Mouse (Mus musculus) left cerebral cortex, adult 2 months (tissue): ENCODE measurements around the gene Sycp2. TPM values are rescaled to one million over a fixed set of nuclear protein-coding genes. Genes with fewer than 3 reads are reported as not detected.

ENCODE experiments used
- DNase-seq, 2 experiments: peaks; one replicate each; pipeline ENCODE4 v3.0.0; 2021 to 2022; ENCODE audit warnings: low spot score in 2 of 2, mixed read lengths in 1 of 2; ENCODE audit errors: extremely low spot score in 1 of 2
- H3K27ac ChIP-seq: fragments of 200-600 bp; 2 replicates; pipeline ENCODE4 v1.8.1; 2022
- H3K4me3 ChIP-seq: fragments of 200-600 bp; 2 replicates; pipeline ENCODE4 v1.8.1; 2022
- CTCF ChIP-seq: fragments of 200-600 bp; IDR thresholded peaks from 2 replicates; pipeline ENCODE4 v1.8.1; 2022; ENCODE audit warnings: antibody characterized with exemption, mild to moderate bottlenecking, moderate library complexity
- intact Hi-C: fragments of 180-260 bp; cut with DNase I; formaldehyde crosslinking; loops from one replicate; pipeline ENCODE4 v1.15.1; 2025
- total RNA-seq, 2 experiments: library from RNA; stranded (reverse); gene quantifications; 2 replicates each; pipeline ENCODE4 v1.2.3; 2021

Sycp2 gene
- total RNA-seq, 2 experiments from 2014 or later: 1.1 to 1.4 TPM

DNA sequence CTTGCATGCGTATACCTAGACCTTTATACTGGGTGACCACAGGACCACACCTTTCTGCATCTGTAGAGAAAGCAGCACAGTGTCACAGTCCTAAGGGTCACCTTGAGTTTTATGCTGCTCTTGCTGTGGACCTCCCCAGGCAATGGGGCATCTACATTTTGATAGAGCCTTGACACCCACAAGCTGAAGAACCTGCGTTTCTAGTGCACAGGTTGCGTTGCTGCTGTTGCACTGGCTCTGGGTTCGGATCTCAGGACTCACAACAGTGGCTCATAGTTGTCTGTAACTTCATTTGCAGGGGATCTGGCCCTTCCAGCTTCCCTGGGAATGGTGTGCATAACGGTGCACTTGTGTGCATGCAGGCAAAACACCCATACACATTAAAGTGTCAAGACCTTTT, 19.7 kb upstream of the Sycp2 start:
- no peak overlapping the region for H3K4me3 ChIP-seq
- no peak overlapping the region for H3K27ac ChIP-seq
- TF ChIP-seq CTCF: no peak
- DNase-seq: peak in 1 of 2 experiments; percentile 1
- intact Hi-C loops: loop anchor here (5.0 to 10.0 kb wide), 2 partner anchors 80 to 238 kb away; no protein-coding TSS in a partner anchor

GRCm38 (mm10) chr2:178426229-178426628, 18.7 kb upstream of the Sycp2 start:
- DNase-seq: peak; percentile 11 to 33
- intact Hi-C loops: loop anchor here (5.0 to 10.0 kb wide), 2 partner anchors 81 to 239 kb away; no protein-coding TSS in a partner anchor
- no peak overlapping the region for H3K27ac ChIP-seq
- peak; percentile 71 for TF ChIP-seq CTCF
- no peak overlapping the region for H3K4me3 ChIP-seq

DNA sequence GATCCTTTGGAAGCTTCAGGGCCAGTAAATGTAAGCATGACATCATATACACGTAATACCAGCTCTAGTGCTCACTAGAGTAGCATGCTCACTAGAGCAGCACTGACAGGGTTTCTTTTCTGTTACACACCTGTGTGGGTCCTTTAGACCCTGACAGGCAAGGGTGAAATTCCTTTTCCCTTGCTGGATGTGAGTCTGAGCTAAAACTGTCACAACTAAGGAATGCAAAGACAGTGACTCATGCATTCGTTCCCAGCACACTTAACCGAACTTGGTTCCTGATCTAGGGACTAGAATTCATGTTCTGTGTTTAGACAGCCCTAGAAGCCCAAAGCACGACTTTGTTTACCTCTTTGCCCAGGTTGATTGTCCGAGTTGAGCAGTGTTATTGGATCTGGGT, 15.7 kb upstream of the Sycp2 start:
- intact Hi-C loops: loop anchor here (10.0 kb wide), 1 partner anchor 242 kb away; no protein-coding TSS in a partner anchor
- H3K27ac ChIP-seq: no peak overlapping the region
- no peak overlapping the region for H3K4me3 ChIP-seq
- TF ChIP-seq CTCF: no peak
- DNase-seq: peak; percentile 4 to 5

DNA sequence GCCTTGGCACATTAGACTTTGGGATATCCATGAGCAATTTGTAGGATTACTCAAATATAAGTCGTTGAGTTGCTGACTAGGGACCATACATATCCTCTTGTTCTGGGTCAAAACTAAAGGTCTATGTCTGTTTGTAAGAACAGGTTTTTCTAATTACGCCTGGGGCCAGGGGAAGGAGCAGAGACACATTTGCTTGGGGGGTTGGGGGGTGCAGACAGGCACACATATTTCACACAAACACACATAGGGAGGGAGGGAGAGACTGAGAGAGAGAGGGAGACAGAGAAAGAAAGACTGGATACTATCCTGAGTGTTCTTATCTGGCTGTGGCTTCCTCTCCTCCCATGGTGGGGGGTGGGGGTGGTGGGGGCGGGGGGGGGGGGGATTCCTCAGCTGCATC, 14.7 kb upstream of the Sycp2 start:
- TF ChIP-seq CTCF: no peak
- H3K4me3 ChIP-seq: no peak overlapping the region
- DNase-seq: peak in 1 of 2 experiments; percentile 2
- no peak overlapping the region for H3K27ac ChIP-seq
- intact Hi-C loops: loop anchor here (10.0 kb wide), 1 partner anchor 243 kb away; no protein-coding TSS in a partner anchor

DNA sequence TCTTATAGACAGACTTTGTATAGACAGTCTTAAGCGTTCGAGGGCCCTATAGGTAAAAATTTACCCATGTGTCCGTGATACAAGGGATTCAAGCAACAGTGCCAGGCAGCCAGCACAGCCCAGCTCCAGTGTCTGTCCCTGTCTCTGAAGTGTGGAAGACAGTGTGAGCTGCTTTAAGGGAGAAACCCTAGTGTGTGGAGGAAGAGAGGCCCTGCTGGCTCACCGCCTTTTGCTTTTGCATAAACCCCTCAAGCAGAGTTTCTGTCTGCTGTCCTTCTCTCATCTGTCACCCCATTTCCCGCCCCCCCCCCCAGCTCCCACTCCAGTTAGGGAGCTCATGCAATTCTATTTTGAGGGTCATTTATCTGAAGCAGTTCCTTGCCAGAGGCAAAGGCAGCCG, 14.1 kb upstream of the Sycp2 start:
- no peak overlapping the region for H3K4me3 ChIP-seq
- H3K27ac ChIP-seq: no peak overlapping the region
- intact Hi-C loops: loop anchor here (10.0 kb wide), 1 partner anchor 243 kb away; no protein-coding TSS in a partner anchor
- no peak for TF ChIP-seq CTCF
- DNase-seq: peak; percentile 7 to 11

DNA sequence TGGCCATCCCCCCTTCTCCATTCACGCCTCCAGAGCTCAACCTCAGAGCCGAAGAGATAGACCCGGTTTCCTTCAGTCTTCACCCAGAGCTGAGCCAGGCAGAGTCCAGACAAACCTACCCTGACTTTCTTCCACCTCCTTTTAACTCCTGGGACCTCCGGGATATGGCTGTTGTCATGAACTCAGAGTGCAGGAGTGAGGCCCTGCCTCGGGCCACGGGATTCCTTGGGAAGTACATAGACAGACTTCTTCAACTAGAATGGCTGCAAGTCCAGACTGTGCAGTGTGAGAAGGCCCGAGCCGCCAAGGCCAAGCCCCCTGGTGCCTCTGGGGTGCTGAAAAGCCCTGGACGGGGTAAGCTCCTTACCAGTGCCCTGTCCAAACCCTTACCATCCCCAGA, 13.1 kb upstream of the Sycp2 start:
- peak; percentile 8 to 10 for DNase-seq
- no peak for TF ChIP-seq CTCF
- Histone ChIP-seq H3K27ac (no peak overlapping the region), H3K4me3 (no peak overlapping the region)
- intact Hi-C loops: loop anchor here (10.0 kb wide), 1 partner anchor 244 kb away; no protein-coding TSS in a partner anchor

- H3K27ac ChIP-seq: no peak overlapping the region
- no peak for TF ChIP-seq CTCF
- intact Hi-C loops: no loop called here
- peak in 1 of 2 experiments; percentile 9 for DNase-seq
- H3K4me3 ChIP-seq: no peak overlapping the region
These were observed 9.5 kb upstream of the Sycp2 start for GRCm38 (mm10) chr2:178416970-178417369.

DNA sequence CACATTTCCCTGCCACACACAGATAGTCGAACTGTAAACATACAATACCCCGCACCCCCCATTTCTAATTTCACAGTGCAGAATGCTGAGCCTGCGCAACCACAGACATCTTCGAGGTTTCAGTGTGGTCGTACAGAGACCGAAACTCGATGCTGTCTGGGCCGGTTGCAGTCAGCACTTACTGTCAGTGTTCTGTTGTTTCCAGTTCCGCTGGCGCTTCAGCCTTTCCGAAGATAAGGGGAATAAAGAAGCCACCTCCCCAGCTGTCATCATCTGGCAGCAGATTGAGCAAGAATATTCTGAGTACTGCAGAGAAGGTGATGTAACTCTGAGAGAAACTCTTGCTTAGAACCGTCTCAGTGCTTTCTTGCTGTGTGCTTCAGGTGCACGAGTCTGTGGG, 8.9 kb upstream of the Sycp2 start:
- no peak for TF ChIP-seq CTCF
- intact Hi-C loops: no loop called here
- peak in 1 of 2 experiments; percentile 8 for DNase-seq

DNA sequence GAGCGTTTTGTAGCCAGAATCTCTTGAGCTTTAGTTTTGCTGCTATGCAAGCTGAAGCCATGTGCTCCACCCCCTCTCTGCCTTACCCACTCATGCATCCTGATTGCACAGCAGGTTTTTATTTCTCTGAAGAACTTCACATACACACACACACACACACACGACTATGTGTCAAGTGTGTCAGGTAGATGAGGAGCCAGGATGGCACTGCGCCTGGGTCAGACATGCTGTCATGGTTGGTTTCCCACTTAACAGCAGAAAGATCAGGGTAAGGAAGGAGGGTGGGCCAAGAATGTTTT, 7.6 kb upstream of the Sycp2 start:
- H3K4me3 ChIP-seq: peak overlapping the region; percentile 64
- DNase-seq: no peak
- TF ChIP-seq CTCF: no peak
- intact Hi-C loops: no loop called here
- H3K27ac ChIP-seq: peak overlapping the region; percentile 93

More for the DNA sequence above, 8.9 kb upstream of the Sycp2 start:
- Histone ChIP-seq H3K27ac (no peak overlapping the region), H3K4me3 (no peak overlapping the region)

DNA sequence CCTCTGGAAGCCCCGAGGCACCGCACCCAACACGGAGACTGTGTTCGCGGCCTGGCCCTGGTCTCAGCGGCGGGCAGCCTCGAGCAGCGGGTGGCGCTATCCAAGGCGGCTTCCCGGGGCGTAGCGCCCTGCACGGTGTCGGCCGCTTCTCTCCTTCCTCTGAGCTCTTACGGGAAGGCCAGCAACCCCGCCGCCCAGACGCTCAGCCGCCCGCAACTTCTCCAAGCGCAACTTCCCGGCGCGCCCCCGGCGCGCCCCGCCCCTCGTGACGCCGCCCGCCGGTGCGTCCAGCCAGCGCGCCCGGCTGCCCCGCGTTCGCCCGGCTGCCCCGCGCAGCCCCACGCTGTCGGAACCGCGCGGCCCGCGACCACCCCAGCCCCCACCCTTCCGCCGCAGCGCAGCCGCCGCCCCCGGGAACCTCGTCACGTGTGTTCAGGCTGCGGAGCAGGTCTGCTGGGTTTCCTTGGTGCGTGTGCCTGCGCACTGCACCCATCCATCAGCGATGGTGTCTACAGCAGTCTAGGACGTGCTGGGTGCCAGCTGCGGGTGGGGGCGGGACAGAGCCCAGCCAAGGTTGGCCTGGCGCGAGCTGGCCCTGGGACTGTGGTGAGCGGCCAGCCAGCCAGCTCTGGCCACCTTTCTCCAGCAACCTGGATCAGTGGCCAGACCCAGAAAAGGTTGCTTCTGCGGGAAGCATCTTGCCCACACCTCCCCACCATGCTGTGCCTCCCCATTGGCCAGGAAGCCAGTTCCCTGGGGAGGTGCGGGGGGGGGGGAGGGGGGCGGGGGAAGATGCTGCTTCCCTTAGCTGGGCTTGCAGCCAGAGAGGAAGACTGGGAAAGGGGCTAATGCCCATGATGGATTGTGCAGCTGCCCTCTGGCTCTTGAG, 7.0 kb upstream of the Sycp2 start, which contains the start of the genes Ppp1r3d and Fam217b:
TSS of gene Ppp1r3d (minus strand) at position 212 of the 889 bp plus-strand sequence.
TSS of gene Fam217b (plus strand) at position 264 of the 889 bp plus-strand sequence.
- intact Hi-C loops: no loop called here
- DNase-seq: peak; percentile 62 to 63
- no peak for TF ChIP-seq CTCF
- peak within 1 kb of the TSS; percentile 64 for H3K4me3 ChIP-seq
- peak within 1 kb of the TSS; percentile 93 for H3K27ac ChIP-seq

DNA sequence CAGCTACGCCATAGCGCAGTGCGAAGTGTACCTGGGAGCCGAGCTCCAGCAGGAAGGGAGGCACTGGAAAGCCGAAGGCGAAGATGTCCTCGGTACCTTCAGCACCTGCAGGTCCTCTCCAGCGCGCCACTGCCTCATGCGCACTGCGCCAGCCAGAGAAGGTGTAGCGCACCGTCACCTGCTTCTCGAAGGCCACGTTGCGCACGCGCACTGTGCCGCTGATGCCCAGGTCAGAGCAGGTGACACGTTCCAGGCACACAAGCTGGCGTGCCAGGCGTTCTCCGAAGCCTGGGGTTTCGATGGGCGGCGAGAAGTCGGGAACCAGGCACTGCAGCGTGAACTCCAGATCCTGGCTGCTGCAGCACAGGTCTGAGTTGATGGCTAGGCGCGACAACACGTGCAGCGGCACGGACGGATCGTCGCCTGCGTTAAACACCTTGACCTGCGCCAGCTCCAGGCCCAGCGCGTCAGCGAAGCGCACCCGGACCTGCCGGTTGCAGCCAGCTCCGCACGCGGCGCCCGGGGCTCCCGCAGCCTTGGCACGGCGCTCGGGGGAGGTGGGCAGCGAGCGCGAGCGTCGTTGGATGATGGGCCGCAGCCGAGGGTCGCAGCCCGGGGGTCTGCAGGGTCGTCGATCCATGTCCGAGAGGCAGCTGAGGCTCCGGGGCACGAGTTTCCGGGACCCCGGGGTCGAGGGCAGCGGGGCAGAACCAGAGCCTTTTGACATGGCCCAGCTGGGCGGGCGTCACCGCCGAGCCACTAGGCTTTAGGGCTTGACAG, 6.2 kb upstream of the Sycp2 start:
- intact Hi-C loops: no loop called here
- peak overlapping the region; percentile 92 for H3K27ac ChIP-seq
- peak; percentile 57 to 62 for DNase-seq
- TF ChIP-seq CTCF: no peak
- peak overlapping the region; percentile 64 for H3K4me3 ChIP-seq

GRCm38 (mm10) chr2:178413081-178413480, 5.6 kb upstream of the Sycp2 start:
- no peak for DNase-seq
- Histone ChIP-seq H3K4me3 (peak overlapping the region; percentile 64), H3K27ac (peak overlapping the region; percentile 92)
- no peak for TF ChIP-seq CTCF
- intact Hi-C loops: no loop called here
